Mouse (Mus musculus): ENCODE measurements around the gene Mei1.

The Mei1 gene

DNA sequence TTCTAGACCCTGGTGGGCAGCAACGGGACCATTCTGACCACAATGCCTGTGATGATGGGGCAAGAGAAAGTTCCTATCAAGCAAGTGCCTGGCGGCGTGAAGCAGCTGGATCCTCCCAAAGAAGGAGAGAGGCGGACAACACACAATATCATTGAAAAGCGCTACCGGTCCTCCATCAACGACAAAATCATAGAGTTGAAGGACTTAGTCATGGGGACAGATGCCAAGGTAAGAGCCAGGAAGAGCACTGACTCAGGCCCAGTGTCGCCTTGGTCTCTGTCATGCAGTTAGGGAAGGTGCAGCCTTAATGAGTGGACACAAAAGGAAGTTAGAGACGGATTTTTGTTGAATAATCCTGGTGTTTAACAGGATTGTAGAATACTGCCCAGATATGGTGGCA, 105.3 kb downstream of the Mei1 start:
- no peak for DNase-seq (ENCODE audit: low spot score)
